Mouse (Mus musculus): ENCODE results near the gene Gng13. TPM values are rescaled to one million over a fixed set of nuclear protein-coding genes. Genes with fewer than 3 reads are reported as not detected.

The Gng13 gene
- polyA plus RNA-seq, 2 experiments, result 0.74 to 6.1 TPM

- ATAC-seq (ENCODE audit: low FRiP score, low read depth) (no peak), DNase-seq (ENCODE audit: low spot score) (no peak)
- Histone ChIP-seq H3K36me3 (ENCODE audit: control insufficient read depth, insufficient read depth, low read length) (no peaks in the 10 kb centered on the region), H3K4me3 (replicated peaks; ENCODE audit: low read length) (no peak overlapping the region), H3K4me2 (replicated peaks; ENCODE audit: low read depth, low read length, severe bottlenecking) (no peak overlapping the region), H3K27me3 (ENCODE audit: control insufficient read depth, insufficient read depth, low read length) (no peaks in the 10 kb centered on the region), H3K9me3 (ENCODE audit: control insufficient read depth, low read length) (no peaks in the 10 kb centered on the region), H3K4me1 (ENCODE audit: control insufficient read depth, insufficient read depth, low read length) (no peaks in the 10 kb centered on the region), H3K9ac (ENCODE audit: low read depth, low read length, severe bottlenecking) (no peak overlapping the region), H3K27ac (replicated peaks; ENCODE audit: low read depth, low read length) (no peak overlapping the region)
- 70% methylated on average over 3 of the region's 3 CpGs for WGBS
- no peak for TF ChIP-seq POLR2A (IDR thresholded peaks at IDR 0.05; ENCODE audit: borderline replicate concordance, extremely low read depth, insufficient read depth, insufficient read length)
Measured at GRCm38 (mm10) chr17:25757691-25758090, 40.7 kb downstream of the Gng13 start.

- Histone ChIP-seq H3K36me3 (ENCODE audit: control insufficient read depth, insufficient read depth, low read length) (no peaks in the 10 kb centered on the region), H3K4me1 (ENCODE audit: control insufficient read depth, insufficient read depth, low read length) (no peaks in the 10 kb centered on the region), H3K4me2 (replicated peaks; ENCODE audit: low read depth, low read length, severe bottlenecking) (no peak overlapping the region), H3K9me3 (ENCODE audit: control insufficient read depth, low read length) (no peaks in the 10 kb centered on the region), H3K27me3 (ENCODE audit: control insufficient read depth, insufficient read depth, low read length) (no peaks in the 10 kb centered on the region), H3K9ac (ENCODE audit: low read depth, low read length, severe bottlenecking) (no peak overlapping the region), H3K27ac (replicated peaks; ENCODE audit: low read depth, low read length) (no peak overlapping the region), H3K4me3 (replicated peaks; ENCODE audit: low read length) (no peak overlapping the region)
- ATAC-seq (ENCODE audit: low FRiP score, low read depth), result no peak
- no peak for DNase-seq (ENCODE audit: low spot score)
- TF ChIP-seq POLR2A (IDR thresholded peaks at IDR 0.05; ENCODE audit: borderline replicate concordance, extremely low read depth, insufficient read depth, insufficient read length), result no peak
- WGBS, result 73% methylated on average over 8 of the region's 8 CpGs
Measured at GRCm38 (mm10) chr17:25760148-25760547, 43.2 kb downstream of the Gng13 start.

GRCm38 (mm10) chr17:25761561-25761970 is 44.6 kb downstream of the Gng13 start:
- no peak for ATAC-seq (ENCODE audit: low FRiP score, low read depth)
- Histone ChIP-seq H3K36me3 (ENCODE audit: control insufficient read depth, insufficient read depth, low read length) (no peaks in the 10 kb centered on the region), H3K4me3 (replicated peaks; ENCODE audit: low read length) (no peak overlapping the region), H3K9me3 (ENCODE audit: control insufficient read depth, low read length) (no peaks in the 10 kb centered on the region), H3K4me2 (replicated peaks; ENCODE audit: low read depth, low read length, severe bottlenecking) (no peak overlapping the region), H3K27me3 (ENCODE audit: control insufficient read depth, insufficient read depth, low read length) (no peaks in the 10 kb centered on the region), H3K9ac (ENCODE audit: low read depth, low read length, severe bottlenecking) (no peak overlapping the region), H3K27ac (replicated peaks; ENCODE audit: low read depth, low read length) (no peak overlapping the region), H3K4me1 (ENCODE audit: control insufficient read depth, insufficient read depth, low read length) (no peaks in the 10 kb centered on the region)
- 61% methylated on average over 4 of the region's 4 CpGs for WGBS
- no peak for DNase-seq (ENCODE audit: low spot score)
- TF ChIP-seq POLR2A (IDR thresholded peaks at IDR 0.05; ENCODE audit: borderline replicate concordance, extremely low read depth, insufficient read depth, insufficient read length), result no peak

- Histone ChIP-seq H3K4me3 (replicated peaks; ENCODE audit: low read length) (no peak overlapping the region), H3K27ac (replicated peaks; ENCODE audit: low read depth, low read length) (no peak overlapping the region), H3K9me3 (ENCODE audit: control insufficient read depth, low read length) (no peaks in the 10 kb centered on the region), H3K27me3 (ENCODE audit: control insufficient read depth, insufficient read depth, low read length) (no peaks in the 10 kb centered on the region), H3K4me2 (replicated peaks; ENCODE audit: low read depth, low read length, severe bottlenecking) (no peak overlapping the region), H3K36me3 (ENCODE audit: control insufficient read depth, insufficient read depth, low read length) (no peaks in the 10 kb centered on the region), H3K4me1 (ENCODE audit: control insufficient read depth, insufficient read depth, low read length) (no peaks in the 10 kb centered on the region), H3K9ac (ENCODE audit: low read depth, low read length, severe bottlenecking) (no peak overlapping the region)
- no peak for TF ChIP-seq POLR2A (IDR thresholded peaks at IDR 0.05; ENCODE audit: borderline replicate concordance, extremely low read depth, insufficient read depth, insufficient read length)
- no peak for ATAC-seq (ENCODE audit: low FRiP score, low read depth)
- DNase-seq (ENCODE audit: low spot score), result no peak
- 28% methylated on average over 3 of the region's 3 CpGs for WGBS
Measured at GRCm38 (mm10) chr17:25762591-25762990, 45.6 kb downstream of the Gng13 start.

DNA sequence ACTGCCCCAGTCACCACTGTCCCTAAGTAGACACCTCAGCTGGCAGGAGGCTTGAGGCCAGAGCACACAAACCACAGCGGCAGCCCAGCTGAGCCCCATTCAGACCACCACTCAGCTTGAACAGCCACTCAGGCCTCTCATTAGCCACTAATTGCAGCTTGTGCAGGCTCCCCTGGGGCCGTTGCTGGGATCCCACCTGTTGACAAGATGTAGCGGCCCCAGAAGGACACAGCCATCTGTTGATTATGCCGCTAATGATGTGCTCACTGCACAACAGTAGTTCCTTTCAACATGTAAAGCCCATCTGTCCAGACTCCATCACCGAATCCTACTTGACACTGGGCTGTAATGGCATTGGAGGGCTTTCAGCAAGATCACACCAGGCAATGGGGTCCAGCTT is 48.9 kb downstream of the Gng13 start:
- WGBS, result 8% methylated on average over 5 of the region's 5 CpGs
- no peak for TF ChIP-seq POLR2A (IDR thresholded peaks at IDR 0.05; ENCODE audit: borderline replicate concordance, extremely low read depth, insufficient read depth, insufficient read length)
- Histone ChIP-seq H3K36me3 (ENCODE audit: control insufficient read depth, insufficient read depth, low read length) (no peaks in the 10 kb centered on the region), H3K27me3 (ENCODE audit: control insufficient read depth, insufficient read depth, low read length) (no peaks in the 10 kb centered on the region), H3K4me3 (replicated peaks; ENCODE audit: low read length) (no peak overlapping the region), H3K9ac (ENCODE audit: low read depth, low read length, severe bottlenecking) (no peak overlapping the region), H3K9me3 (ENCODE audit: control insufficient read depth, low read length) (no peaks in the 10 kb centered on the region), H3K4me2 (replicated peaks; ENCODE audit: low read depth, low read length, severe bottlenecking) (no peak overlapping the region), H3K27ac (replicated peaks; ENCODE audit: low read depth, low read length) (no peak overlapping the region), H3K4me1 (ENCODE audit: control insufficient read depth, insufficient read depth, low read length) (no peaks in the 10 kb centered on the region)
- ATAC-seq (ENCODE audit: low FRiP score, low read depth), result no peak
- DNase-seq (ENCODE audit: low spot score), result no peak

Small RNAs within 50 kb of the gene (microRNA-seq; reads per million reads assigned to microRNA genes)
- not detected for gene Gm25083

Other genes starting within 250 kb of the Gng13 start
- 0.09 TPM in 2 replicates for gene Sstr5, start 219.9 kb upstream of the Gng13 start, polyA plus RNA-seq (2012; rRNA removed)
- gene Sstr5, start 219.9 kb upstream of the Gng13 start, polyA plus RNA-seq (2014; fragmentation: Nextera tagmentation; extraction: Ambion mirVana), result 0.10 TPM in 1 of 2 replicates, not detected in the other
- 16.3 and 23.4 TPM in 2 replicates for gene Sox8, start 146.5 kb upstream of the Gng13 start, polyA plus RNA-seq (2012; rRNA removed)
- gene Sox8, start 146.5 kb upstream of the Gng13 start, polyA plus RNA-seq (2014; fragmentation: Nextera tagmentation; extraction: Ambion mirVana), result 12.6 and 16.7 TPM in 2 replicates
- gene Lmf1, start 138.1 kb upstream of the Gng13 start, polyA plus RNA-seq (2012; rRNA removed), result 20.3 and 26.3 TPM in 2 replicates
- 26.9 and 28.7 TPM in 2 replicates for gene Lmf1, start 138.1 kb upstream of the Gng13 start, polyA plus RNA-seq (2014; fragmentation: Nextera tagmentation; extraction: Ambion mirVana)
- gene Chtf18, start 10.2 kb downstream of the Gng13 start, polyA plus RNA-seq (2012; rRNA removed), result 34.5 and 34.6 TPM in 2 replicates
- gene Chtf18, start 10.2 kb downstream of the Gng13 start, polyA plus RNA-seq (2014; fragmentation: Nextera tagmentation; extraction: Ambion mirVana), result 14.7 and 16.1 TPM in 2 replicates
- 48.2 and 71.7 TPM in 2 replicates for gene Rpusd1, start 10.5 kb downstream of the Gng13 start, polyA plus RNA-seq (2012; rRNA removed)
- 26.1 and 26.6 TPM in 2 replicates for gene Rpusd1, start 10.5 kb downstream of the Gng13 start, polyA plus RNA-seq (2014; fragmentation: Nextera tagmentation; extraction: Ambion mirVana)
- gene Mslnl, start 18.9 kb downstream of the Gng13 start, polyA plus RNA-seq (2012; rRNA removed), result 0.10 and 0.13 TPM in 2 replicates
- 0.10 and 0.22 TPM in 2 replicates for gene Mslnl, start 18.9 kb downstream of the Gng13 start, polyA plus RNA-seq (2014; fragmentation: Nextera tagmentation; extraction: Ambion mirVana)
- gene Msln, start 37.2 kb downstream of the Gng13 start, polyA plus RNA-seq (2012; rRNA removed), result 0.23 and 5.5 TPM in 2 replicates
- 0.37 and 0.95 TPM in 2 replicates for gene Msln, start 37.2 kb downstream of the Gng13 start, polyA plus RNA-seq (2014; fragmentation: Nextera tagmentation; extraction: Ambion mirVana)
- gene Narfl, start 56.6 kb downstream of the Gng13 start, polyA plus RNA-seq (2012; rRNA removed), result 24.9 and 26.0 TPM in 2 replicates
- gene Narfl, start 56.6 kb downstream of the Gng13 start, polyA plus RNA-seq (2014; fragmentation: Nextera tagmentation; extraction: Ambion mirVana), result 24.2 and 26.1 TPM in 2 replicates
- gene Haghl, start 68.5 kb downstream of the Gng13 start, polyA plus RNA-seq (2012; rRNA removed), result 113 and 119 TPM in 2 replicates
- 69.3 and 78.0 TPM in 2 replicates for gene Haghl, start 68.5 kb downstream of the Gng13 start, polyA plus RNA-seq (2014; fragmentation: Nextera tagmentation; extraction: Ambion mirVana)
- gene Ccdc78, start 69.4 kb downstream of the Gng13 start, polyA plus RNA-seq (2012; rRNA removed), result 0.06 and 0.10 TPM in 2 replicates
- gene Ccdc78, start 69.4 kb downstream of the Gng13 start, polyA plus RNA-seq (2014; fragmentation: Nextera tagmentation; extraction: Ambion mirVana), result not detected in 2 replicates
- 114 and 117 TPM in 2 replicates for gene Fam173a, start 75.7 kb downstream of the Gng13 start, polyA plus RNA-seq (2012; rRNA removed)
- gene Fam173a, start 75.7 kb downstream of the Gng13 start, polyA plus RNA-seq (2014; fragmentation: Nextera tagmentation; extraction: Ambion mirVana), result 72.5 and 73.8 TPM in 2 replicates
- gene AC134908.4, start 78.5 kb downstream of the Gng13 start, polyA plus RNA-seq (2012; rRNA removed), result not detected in 2 replicates
- gene AC134908.4, start 78.5 kb downstream of the Gng13 start, polyA plus RNA-seq (2014; fragmentation: Nextera tagmentation; extraction: Ambion mirVana), result 0.30 TPM in 1 of 2 replicates, not detected in the other
- 83.6 and 119 TPM in 2 replicates for gene Metrn, start 80.0 kb downstream of the Gng13 start, polyA plus RNA-seq (2012; rRNA removed)
- gene Metrn, start 80.0 kb downstream of the Gng13 start, polyA plus RNA-seq (2014; fragmentation: Nextera tagmentation; extraction: Ambion mirVana), result 10.5 and 12.6 TPM in 2 replicates
- 6.5 and 12.2 TPM in 2 replicates for gene Fbxl16, start 91.9 kb downstream of the Gng13 start, polyA plus RNA-seq (2012; rRNA removed)
- 2.0 and 2.5 TPM in 2 replicates for gene Fbxl16, start 91.9 kb downstream of the Gng13 start, polyA plus RNA-seq (2014; fragmentation: Nextera tagmentation; extraction: Ambion mirVana)
- 45.1 and 56.1 TPM in 2 replicates for gene Wdr24, start 106.5 kb downstream of the Gng13 start, polyA plus RNA-seq (2012; rRNA removed)
- gene Wdr24, start 106.5 kb downstream of the Gng13 start, polyA plus RNA-seq (2014; fragmentation: Nextera tagmentation; extraction: Ambion mirVana), result 26.0 and 27.7 TPM in 2 replicates
- 64.4 and 79.2 TPM in 2 replicates for gene Jmjd8, start 111.7 kb downstream of the Gng13 start, polyA plus RNA-seq (2012; rRNA removed)
- gene Jmjd8, start 111.7 kb downstream of the Gng13 start, polyA plus RNA-seq (2014; fragmentation: Nextera tagmentation; extraction: Ambion mirVana), result 41.5 and 46.3 TPM in 2 replicates
- 335 and 338 TPM in 2 replicates for gene Stub1, start 116.2 kb downstream of the Gng13 start, polyA plus RNA-seq (2012; rRNA removed)
- gene Stub1, start 116.2 kb downstream of the Gng13 start, polyA plus RNA-seq (2014; fragmentation: Nextera tagmentation; extraction: Ambion mirVana), result 349 and 350 TPM in 2 replicates
- gene Rhbdl1, start 120.1 kb downstream of the Gng13 start, polyA plus RNA-seq (2012; rRNA removed), result 11.7 and 12.9 TPM in 2 replicates
- 1.9 and 2.3 TPM in 2 replicates for gene Rhbdl1, start 120.1 kb downstream of the Gng13 start, polyA plus RNA-seq (2014; fragmentation: Nextera tagmentation; extraction: Ambion mirVana)
- gene Gm20683, start 124.6 kb downstream of the Gng13 start, polyA plus RNA-seq (2012; rRNA removed), result 13.0 and 19.4 TPM in 2 replicates
- 2.2 and 2.5 TPM in 2 replicates for gene Gm20683, start 124.6 kb downstream of the Gng13 start, polyA plus RNA-seq (2014; fragmentation: Nextera tagmentation; extraction: Ambion mirVana)
- gene Rhot2, start 127.7 kb downstream of the Gng13 start, polyA plus RNA-seq (2012; rRNA removed), result 101 and 126 TPM in 2 replicates
- gene Rhot2, start 127.7 kb downstream of the Gng13 start, polyA plus RNA-seq (2014; fragmentation: Nextera tagmentation; extraction: Ambion mirVana), result 10.6 and 16.9 TPM in 2 replicates
- 68.0 and 90.0 TPM in 2 replicates for gene Wdr90, start 144.3 kb downstream of the Gng13 start, polyA plus RNA-seq (2012; rRNA removed)
- gene Wdr90, start 144.3 kb downstream of the Gng13 start, polyA plus RNA-seq (2014; fragmentation: Nextera tagmentation; extraction: Ambion mirVana), result 18.1 and 22.1 TPM in 2 replicates
- gene Mcrip2, start 151.6 kb downstream of the Gng13 start, polyA plus RNA-seq (2012; rRNA removed), result 12.3 and 13.1 TPM in 2 replicates
- 13.4 and 20.2 TPM in 2 replicates for gene Mcrip2, start 151.6 kb downstream of the Gng13 start, polyA plus RNA-seq (2014; fragmentation: Nextera tagmentation; extraction: Ambion mirVana)
- 61.7 and 62.9 TPM in 2 replicates for gene Mettl26, start 157.9 kb downstream of the Gng13 start, polyA plus RNA-seq (2012; rRNA removed)
- 51.4 and 52.0 TPM in 2 replicates for gene Mettl26, start 157.9 kb downstream of the Gng13 start, polyA plus RNA-seq (2014; fragmentation: Nextera tagmentation; extraction: Ambion mirVana)
- gene Wfikkn1, start 163.7 kb downstream of the Gng13 start, polyA plus RNA-seq (2012; rRNA removed), result 1.2 and 1.4 TPM in 2 replicates
- 0.68 and 0.77 TPM in 2 replicates for gene Wfikkn1, start 163.7 kb downstream of the Gng13 start, polyA plus RNA-seq (2014; fragmentation: Nextera tagmentation; extraction: Ambion mirVana)
- 53.3 and 73.6 TPM in 2 replicates for gene Rab40c, start 202.6 kb downstream of the Gng13 start, polyA plus RNA-seq (2012; rRNA removed)
- 20.8 and 23.2 TPM in 2 replicates for gene Rab40c, start 202.6 kb downstream of the Gng13 start, polyA plus RNA-seq (2014; fragmentation: Nextera tagmentation; extraction: Ambion mirVana)
- gene Pigq, start 227.8 kb downstream of the Gng13 start, polyA plus RNA-seq (2012; rRNA removed), result 95.4 and 141 TPM in 2 replicates
- 48.7 and 48.8 TPM in 2 replicates for gene Pigq, start 227.8 kb downstream of the Gng13 start, polyA plus RNA-seq (2014; fragmentation: Nextera tagmentation; extraction: Ambion mirVana)
- gene Nhlrc4, start 227.8 kb downstream of the Gng13 start, polyA plus RNA-seq (2012; rRNA removed), result 0.10 TPM in 2 replicates
- gene Nhlrc4, start 227.8 kb downstream of the Gng13 start, polyA plus RNA-seq (2014; fragmentation: Nextera tagmentation; extraction: Ambion mirVana), result not detected in 2 replicates
- gene A930017K11Rik, start 235.4 kb downstream of the Gng13 start, polyA plus RNA-seq (2012; rRNA removed), result 0.25 and 0.26 TPM in 2 replicates
- gene A930017K11Rik, start 235.4 kb downstream of the Gng13 start, polyA plus RNA-seq (2014; fragmentation: Nextera tagmentation; extraction: Ambion mirVana), result 0.23 and 0.35 TPM in 2 replicates